Mouse (Mus musculus) frontal cortex, adult 2 months (tissue): ENCODE data around the gene Tvp23b. TPM values are rescaled to one million over a fixed set of nuclear protein-coding genes. Genes with fewer than 3 reads are reported as not detected.

Source experiments
- DNase-seq, 2 experiments: peaks; one replicate each; pipeline ENCODE4 v3.0.0; 2022; ENCODE audit warnings: low spot score in 1 of 2; ENCODE audit errors: extremely low spot score in 1 of 2
- polyA plus RNA-seq: library from polyadenylated mRNA; depleted of rRNA; stranded (reverse); fragments of >200 nt; gene quantifications from 2 replicates; pipeline ENCODE4 v1.2.3, GENCODE M21; 2012; rRNA removed

Gene Tvp23b
- polyA plus RNA-seq: 32.7 and 35.9 TPM in 2 replicates

DNA sequence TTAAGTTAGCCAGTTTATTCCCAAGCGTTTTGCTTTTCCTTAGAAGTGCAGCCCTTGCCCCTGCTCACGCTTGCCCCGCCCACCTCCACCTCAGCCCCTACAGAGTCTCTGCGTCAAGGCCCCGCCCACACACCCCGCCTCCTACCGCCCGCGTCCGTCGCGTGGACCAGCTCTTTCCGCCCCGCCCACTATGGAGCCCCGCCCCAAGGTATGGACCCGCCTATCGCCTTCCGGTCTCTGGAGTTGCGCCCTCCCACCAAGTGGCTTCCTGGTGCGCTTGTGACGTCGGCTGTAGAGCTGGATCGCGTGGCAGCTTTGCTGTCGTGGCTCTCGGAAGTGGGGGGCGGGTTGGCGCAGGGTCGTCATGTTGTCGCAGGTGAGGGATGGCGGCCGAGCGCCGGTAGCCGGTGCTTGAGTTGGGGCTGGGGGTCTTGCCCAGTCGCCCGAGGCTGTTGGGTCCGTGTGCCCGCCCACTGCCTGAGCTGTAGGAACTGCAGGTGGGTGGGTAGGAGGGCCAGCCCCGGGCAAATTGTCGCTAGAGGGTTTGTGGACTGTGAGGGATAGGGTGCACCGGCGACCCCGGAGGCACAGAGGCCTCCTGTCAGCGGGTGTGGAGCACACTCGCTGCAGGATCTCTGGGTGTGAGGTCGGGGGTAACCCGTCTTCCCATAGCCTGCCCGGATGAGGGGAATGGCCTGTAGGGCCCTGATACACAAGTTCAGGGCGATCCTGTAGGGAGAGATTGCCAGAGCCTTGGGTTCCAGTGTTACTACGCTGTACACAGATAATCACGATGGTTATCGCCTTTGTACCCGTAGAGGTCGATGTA, at the start of gene Tvp23b:
Tvp23b (plus strand) TSS at position 236 of the 829 bp plus-strand sequence.
- DNase-seq: peak; percentile 96 to 99

GRCm38 (mm10) chr11:62830387-62830786, 48.9 kb upstream of the Tvp23b start:
- no peak for DNase-seq

DNA sequence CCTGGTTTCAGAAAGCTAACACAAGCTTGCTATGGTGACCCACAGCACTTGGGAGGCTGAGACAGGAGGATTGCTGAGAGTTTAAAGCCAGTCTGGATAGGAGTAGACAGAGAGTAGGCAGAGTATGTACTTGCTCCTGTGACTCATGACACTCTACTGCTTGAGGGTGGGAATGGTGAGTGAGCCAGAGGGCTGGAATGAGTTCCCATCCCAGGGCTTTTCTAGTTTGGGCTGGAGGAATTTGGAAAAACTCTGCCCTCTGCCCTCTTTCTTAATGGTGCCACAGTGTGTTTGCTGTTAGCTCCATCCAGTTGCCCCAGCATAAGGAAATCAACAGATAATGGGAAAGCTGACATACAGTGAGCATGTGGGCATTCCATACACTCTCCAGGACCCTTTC, 47.3 kb upstream of the Tvp23b start:
- no peak for DNase-seq

DNA sequence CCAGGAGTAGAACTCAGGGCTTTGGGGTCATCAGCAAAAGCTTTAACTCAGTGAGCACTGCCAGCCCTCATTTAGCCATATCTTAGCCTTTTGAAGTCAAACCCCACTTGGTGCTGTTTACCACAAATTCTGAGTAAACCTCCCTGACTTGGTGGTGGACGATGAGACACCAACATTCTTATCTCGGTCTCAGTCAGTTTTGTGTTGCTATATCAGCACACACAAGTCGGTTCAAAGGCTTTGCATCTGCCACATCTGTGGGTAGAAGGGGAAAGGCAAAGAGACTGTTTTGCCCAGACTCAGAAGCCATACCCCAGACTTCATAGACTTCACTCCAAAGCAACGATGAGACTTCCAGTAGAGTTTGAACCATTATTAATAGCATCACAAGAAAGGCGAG, 34.7 kb upstream of the Tvp23b start:
- DNase-seq: no peak

DNA sequence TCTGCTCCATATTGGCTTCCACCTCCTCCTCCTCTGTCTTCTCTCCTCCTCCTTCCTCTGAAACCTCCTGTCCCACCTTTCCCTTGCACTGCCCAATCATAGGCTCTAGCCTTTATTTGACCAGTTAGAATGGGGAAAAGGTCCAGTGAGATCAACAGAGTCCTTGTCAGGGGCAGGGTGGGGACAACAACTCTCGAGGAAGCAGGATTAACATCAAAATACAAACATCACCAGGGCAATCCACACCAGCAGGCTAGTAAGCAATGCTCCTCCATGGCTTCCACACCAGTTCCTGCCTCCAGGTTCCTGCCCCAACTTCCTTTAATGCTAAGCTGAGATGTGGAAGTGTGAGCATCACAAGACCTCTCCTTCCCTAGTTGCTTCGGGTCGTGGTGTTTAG, 33.5 kb upstream of the Tvp23b start:
- DNase-seq: no peak

DNA sequence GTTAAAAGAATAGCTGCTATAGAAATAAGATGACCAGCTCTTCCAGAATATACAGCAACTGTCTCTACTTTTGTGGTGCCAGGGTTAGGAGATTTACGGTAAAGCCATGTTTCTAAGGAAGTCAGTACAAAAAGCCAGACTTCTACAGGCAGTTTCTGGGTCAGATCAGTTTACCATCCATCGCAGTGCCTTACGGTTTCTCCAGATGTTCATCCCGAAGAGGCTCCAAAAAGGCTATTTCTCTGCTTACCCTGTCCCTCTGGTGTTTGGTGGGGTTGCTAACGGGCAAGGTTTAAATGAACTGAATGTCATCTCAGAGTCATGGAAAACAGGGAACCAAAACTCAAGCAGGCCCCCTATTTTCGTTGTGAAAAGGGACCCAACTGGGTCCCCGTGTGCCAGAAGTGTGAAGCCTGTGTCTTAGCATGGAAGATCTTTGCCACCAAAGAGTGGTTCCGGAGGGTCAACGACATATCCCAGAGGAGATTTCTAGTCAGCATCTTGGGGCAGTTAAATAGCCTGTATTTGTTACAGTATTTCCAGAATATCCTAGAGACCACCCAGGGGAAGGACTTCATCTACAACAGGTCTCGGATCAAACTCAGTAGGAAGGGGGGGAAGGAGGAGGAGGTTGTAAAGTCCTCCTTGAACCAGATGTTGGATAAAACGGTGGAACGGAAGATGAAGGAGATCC, 32.1 kb upstream of the Tvp23b start, which contains the start of gene Fbxw10:
Fbxw10 (plus strand) TSS at position 109 of the 694 bp plus-strand sequence.
- DNase-seq: peak in 1 of 2 experiments; percentile 61

GRCm38 (mm10) chr11:62847655-62848191, 31.5 kb upstream of the Tvp23b start:
- peak in 1 of 2 experiments; percentile 3 for DNase-seq

- DNase-seq: no peak
Measured at GRCm38 (mm10) chr11:62848301-62848700, 31.0 kb upstream of the Tvp23b start.

DNA sequence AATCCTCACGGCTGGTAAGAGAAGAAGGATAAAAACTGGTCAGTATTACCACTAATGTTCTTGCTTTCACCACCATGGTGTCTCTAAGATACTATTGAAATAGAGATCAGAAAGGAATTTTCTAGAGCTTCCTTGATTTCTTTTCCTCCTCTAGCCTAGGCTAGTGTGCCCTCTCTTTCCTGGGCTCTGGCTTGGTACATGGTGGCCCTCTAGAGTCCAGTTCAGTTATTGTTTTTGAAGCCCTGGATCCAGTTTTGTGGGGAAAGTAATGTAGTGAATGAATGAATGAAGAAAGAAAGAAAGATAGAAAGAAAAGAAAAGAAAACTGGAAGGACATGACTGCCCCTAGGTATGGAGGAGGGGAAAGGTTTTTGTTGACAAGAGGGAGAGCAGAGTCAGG, 28.1 kb upstream of the Tvp23b start:
- DNase-seq: peak in 1 of 2 experiments; percentile 58

DNA sequence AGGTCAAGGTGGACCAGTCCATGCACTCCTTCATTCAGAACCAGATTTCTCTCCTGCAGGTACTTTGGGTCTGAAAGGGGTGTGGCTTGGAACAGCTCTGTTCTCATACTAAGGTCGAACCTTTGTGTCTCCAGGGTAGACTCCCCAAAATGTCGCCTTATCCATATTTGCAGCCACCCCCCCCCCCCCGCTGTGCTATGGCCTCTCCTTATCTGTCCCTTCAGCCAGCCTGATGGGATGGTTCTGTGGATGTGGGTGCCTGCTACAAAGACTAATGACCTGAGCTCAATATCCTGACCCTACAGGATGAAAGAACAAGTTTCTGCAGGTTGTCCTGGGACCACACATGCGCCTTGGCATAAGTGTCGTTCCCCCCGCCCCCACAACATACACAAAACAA, 25.9 kb upstream of the Tvp23b start:
- DNase-seq: no peak

- no peak for DNase-seq
Measured at GRCm38 (mm10) chr11:62865562-62865961, 13.7 kb upstream of the Tvp23b start.

DNA sequence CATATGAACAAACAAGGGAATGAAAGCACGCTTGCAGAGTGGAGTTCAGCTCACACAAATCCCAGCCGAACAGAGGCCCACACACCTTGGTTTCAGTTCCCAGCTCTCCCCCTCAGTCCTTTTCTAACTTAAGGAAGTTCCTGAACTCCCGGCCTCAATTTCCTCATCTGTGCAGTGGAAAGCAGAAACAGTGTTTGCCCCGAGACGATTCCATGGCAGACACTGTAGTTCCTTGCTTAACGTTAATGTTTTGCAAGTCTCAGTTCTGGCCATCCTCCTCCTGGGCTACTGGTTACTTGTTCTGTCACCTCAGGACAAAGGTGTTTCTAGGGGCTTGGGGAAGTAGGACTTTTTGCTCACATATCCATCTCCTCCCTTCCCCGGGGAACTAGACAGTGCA, 12.6 kb upstream of the Tvp23b start:
- DNase-seq: no peak

DNA sequence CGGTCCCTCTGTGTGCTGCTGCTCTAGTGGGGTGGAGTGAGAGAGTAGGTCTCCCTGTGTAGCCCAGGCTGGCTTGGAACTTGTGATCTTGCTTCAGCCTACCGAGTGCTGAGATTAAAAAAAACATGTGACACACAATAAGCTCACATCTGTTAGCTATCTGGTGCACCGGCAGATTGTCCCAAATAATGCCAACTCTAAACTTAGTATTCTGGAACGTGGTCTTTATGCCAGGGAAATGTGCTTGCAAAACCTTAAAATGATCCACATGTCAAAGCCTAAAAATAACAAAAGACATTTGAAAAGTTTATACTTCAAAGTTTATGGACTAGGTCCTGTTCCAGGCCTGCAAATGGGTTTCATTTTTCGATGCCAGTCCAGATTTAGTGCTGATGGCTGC, 10.1 kb upstream of the Tvp23b start:
- DNase-seq: no peak

GRCm38 (mm10) chr11:62869715-62870371, 9.4 kb upstream of the Tvp23b start:
- DNase-seq: no peak

DNA sequence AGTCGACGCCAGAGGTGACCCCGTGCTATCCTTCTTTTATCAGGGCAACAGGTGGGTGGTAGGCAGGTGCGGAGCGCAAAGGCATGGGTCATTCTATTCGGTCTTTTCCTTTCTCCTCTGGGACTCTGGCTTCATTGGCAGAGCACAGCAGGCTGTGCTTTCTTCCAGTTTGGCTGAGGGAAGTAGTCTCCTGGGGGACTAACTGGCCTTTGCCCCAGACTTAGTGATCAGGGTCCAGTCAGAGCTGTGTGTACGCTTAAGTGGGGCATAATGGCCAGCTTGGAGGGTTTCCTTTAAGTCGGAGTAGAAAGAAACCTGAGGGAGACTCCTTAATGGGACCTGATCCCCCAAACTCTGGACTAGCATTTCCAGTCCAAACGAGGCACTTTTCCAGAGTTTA, 5.8 kb upstream of the Tvp23b start:
- no peak for DNase-seq

DNA sequence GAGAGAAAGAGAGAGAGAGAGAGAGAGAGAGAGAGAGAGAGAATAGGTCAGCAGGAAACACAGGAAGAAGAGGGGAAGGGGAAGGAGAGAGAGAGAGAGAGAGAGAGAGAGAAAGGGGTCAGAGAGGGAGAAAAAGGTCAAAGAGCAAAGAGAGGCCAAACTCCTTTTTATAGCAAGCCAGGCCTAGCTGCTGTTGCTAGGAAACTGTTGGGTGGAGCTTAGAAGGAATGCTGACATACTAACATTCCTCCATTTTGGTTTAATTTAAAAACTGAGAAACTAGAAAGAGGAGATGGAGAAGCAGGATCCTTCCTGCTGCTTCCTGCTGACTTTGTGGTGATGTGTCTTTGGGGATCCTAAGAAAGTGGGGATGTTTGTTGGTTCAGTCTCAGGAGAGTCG, 3.6 kb upstream of the Tvp23b start:
- DNase-seq: no peak

DNA sequence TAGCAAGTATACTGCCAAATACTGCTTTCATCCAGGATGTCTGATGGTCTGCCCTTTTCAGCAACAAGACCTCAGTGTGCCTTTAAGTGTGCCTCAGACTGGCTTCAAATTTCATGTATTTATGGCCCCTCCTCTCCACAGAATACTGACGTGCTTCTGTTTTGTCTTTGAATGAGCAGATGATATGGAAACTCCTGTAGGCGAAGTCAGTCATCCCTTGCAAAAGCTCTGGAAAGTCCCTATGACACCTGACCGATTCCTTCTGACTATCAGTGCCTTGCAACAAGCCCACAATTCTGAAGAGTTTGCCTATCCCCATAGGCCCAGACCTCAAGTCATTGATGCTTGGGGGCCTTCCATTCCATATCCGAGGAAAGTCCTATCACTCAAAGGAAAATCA, 2.8 kb upstream of the Tvp23b start:
- no peak for DNase-seq

- no peak for DNase-seq
Measured at GRCm38 (mm10) chr11:62877391-62877790, 1.9 kb upstream of the Tvp23b start.

DNA sequence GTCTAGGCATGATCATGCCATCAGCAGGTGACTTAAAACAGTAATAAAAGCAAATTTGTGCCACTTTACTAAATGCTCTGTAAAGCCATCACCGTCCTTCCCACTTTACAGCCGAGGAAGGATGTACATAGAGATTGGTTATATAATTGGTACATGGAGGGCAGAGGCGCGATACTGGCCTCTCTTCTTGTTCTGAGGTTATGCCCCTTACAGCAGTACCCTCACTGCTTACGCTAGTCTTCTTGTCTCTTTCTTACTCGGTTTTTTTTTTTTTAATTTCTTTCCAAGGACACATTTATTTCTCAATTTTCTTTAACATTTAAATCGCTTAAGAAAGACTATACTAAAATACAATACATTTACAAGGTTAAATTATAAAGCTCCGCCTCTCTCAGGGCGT, 527 bp upstream of the Tvp23b start:
- peak in 1 of 2 experiments; percentile 48 for DNase-seq

DNA sequence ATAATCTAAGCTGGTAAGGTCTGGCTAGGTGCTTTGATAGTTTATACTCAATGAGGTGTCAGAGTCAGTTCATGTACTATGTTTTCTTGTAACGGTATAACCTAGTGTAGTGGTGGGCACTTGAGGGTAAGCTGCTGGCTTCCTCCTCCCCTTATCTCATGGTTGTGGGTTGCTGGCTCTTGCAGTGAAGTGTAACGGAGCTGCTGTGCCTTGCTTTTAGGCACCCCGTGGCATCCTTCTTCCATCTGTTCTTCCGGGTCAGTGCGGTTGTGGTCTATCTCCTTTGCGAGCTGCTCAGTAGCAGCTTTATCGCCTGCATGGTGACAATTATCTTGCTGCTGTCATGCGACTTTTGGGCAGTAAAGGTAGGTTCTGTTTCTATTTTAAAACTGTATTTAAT, 4.2 kb downstream of the Tvp23b start:
- no peak for DNase-seq

DNA sequence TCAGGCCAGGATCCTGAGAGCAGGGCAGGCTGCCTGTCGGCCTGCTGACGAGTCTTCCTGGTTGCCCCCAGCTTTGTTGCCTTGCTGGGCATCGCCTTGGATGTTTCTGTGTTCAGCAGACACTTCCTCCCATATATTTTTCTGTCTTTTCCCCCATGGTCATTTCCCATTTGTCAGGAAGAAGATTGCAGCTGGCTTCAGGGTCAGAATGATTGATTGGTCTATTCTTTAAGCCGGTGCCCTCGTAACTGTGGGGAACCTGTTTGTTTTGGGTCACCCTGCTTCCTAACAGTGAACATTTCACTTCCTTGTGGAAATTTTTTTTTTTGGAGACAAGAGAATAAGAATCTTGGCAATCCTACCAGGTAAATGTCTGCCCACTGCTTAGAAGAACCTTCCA, 6.1 kb downstream of the Tvp23b start:
- no peak for DNase-seq
